Mouse (Mus musculus) forebrain, embryonic 12.5 days (tissue): ENCODE data around the gene Wdr4. TPM values are rescaled to one million over a fixed set of nuclear protein-coding genes. Genes with fewer than 3 reads are reported as not detected.

ENCODE experiments used
- ATAC-seq: fragments of 200-750 bp; cut with Nextera tagmentation; 2 replicates; pipeline ENCODE4 v1.8.0; 2017; ENCODE audit warnings: moderate TSS enrichment; ENCODE audit not compliant: low FRiP score
- H3K27ac ChIP-seq: fragments of 300-500 bp; sonication (generic); 2 replicates; pipeline ENCODE4 v1.5.1; 2016; ENCODE audit warnings: mild to moderate bottlenecking
- H3K27me3 ChIP-seq: fragments of 300-500 bp; sonication (generic); 2 replicates; pipeline ENCODE4 v1.6.1; 2016; ENCODE audit warnings: mild to moderate bottlenecking
- H3K36me3 ChIP-seq: fragments of 300-500 bp; sonication (generic); replicated peaks from 2 replicates; pipeline ENCODE4 v1.6.1; 2016; ENCODE audit warnings: mild to moderate bottlenecking
- H3K4me1 ChIP-seq: fragments of 300-500 bp; sonication (generic); 2 replicates; pipeline ENCODE4 v1.6.1; 2016
- H3K4me2 ChIP-seq: fragments of 300-500 bp; sonication (generic); 2 replicates; pipeline ENCODE4 v1.6.1; 2016; ENCODE audit warnings: mild to moderate bottlenecking, moderate library complexity
- H3K4me3 ChIP-seq: fragments of 300-500 bp; sonication (generic); replicated peaks from 2 replicates; pipeline ENCODE4 v1.5.1; 2016; ENCODE audit warnings: mild to moderate bottlenecking
- H3K9ac ChIP-seq: fragments of 300-500 bp; sonication (generic); 2 replicates; pipeline ENCODE4 v1.6.1; 2016; ENCODE audit warnings: mild to moderate bottlenecking
- H3K9me3 ChIP-seq: fragments of 300-500 bp; sonication (generic); 2 replicates; pipeline ENCODE4 v1.6.1; 2016
- WGBS: fragments of 180-500 bp; shearing (Covaris S2); methylation state at CpG from one replicate; pipeline ENCODE4 v1.1.7; 2016; 5-methylcytosine and 5-hydroxymethylcytosine counted together
- polyA plus RNA-seq: library from polyadenylated mRNA; unstranded; fragments of >200 nt; fragmentation: Nextera tagmentation; extraction: Ambion mirVana; gene quantifications from 2 replicates; pipeline ENCODE4 v1.2.1, GENCODE M21; 2016

Gene Wdr4
- polyA plus RNA-seq, 1 experiment from 2014 or later, result 43.2 TPM

- no peaks in the 10 kb centered on the region for H3K27me3 ChIP-seq
- no peak overlapping the region for H3K4me2 ChIP-seq
- H3K4me1 ChIP-seq, result no peaks in the 10 kb centered on the region
- WGBS, result 72% methylated on average over 11 of the region's 11 CpGs
- H3K27ac ChIP-seq, result no peak overlapping the region
- peaks cover 11% of the 10 kb centered on the region for H3K36me3 ChIP-seq
- no peak for ATAC-seq
- no peaks in the 10 kb centered on the region for H3K9me3 ChIP-seq
- H3K9ac ChIP-seq, result no peak overlapping the region
- H3K4me3 ChIP-seq, result no peak overlapping the region
Observed at GRCm38 (mm10) chr17:31479108-31479844, 40.5 kb downstream of the Wdr4 start.

- peaks cover 15% of the 10 kb centered on the region for H3K36me3 ChIP-seq
- no peak overlapping the region for H3K4me3 ChIP-seq
- no peak overlapping the region for H3K9ac ChIP-seq
- 84% methylated on average over 7 of the region's 7 CpGs for WGBS
- H3K4me1 ChIP-seq, result no peaks in the 10 kb centered on the region
- H3K4me2 ChIP-seq, result no peak overlapping the region
- H3K27me3 ChIP-seq, result no peaks in the 10 kb centered on the region
- no peak overlapping the region for H3K27ac ChIP-seq
- ATAC-seq, result no peak
- H3K9me3 ChIP-seq, result no peaks in the 10 kb centered on the region
Observed at GRCm38 (mm10) chr17:31478606-31479005, 41.2 kb downstream of the Wdr4 start.

GRCm38 (mm10) chr17:31474388-31474787, 45.4 kb downstream of the Wdr4 start:
- Histone ChIP-seq H3K4me2 (no peak overlapping the region), H3K4me1 (peaks cover 10% of the 10 kb centered on the region), H3K36me3 (peaks cover 54% of the 10 kb centered on the region), H3K9me3 (no peaks in the 10 kb centered on the region), H3K9ac (no peak overlapping the region), H3K27me3 (no peaks in the 10 kb centered on the region), H3K4me3 (no peak overlapping the region), H3K27ac (no peak overlapping the region)
- 84% methylated on average over 6 of the region's 6 CpGs for WGBS
- no peak for ATAC-seq

GRCm38 (mm10) chr17:31470766-31471418, 48.9 kb downstream of the Wdr4 start:
- WGBS, result 51% methylated on average over 5 of the region's 5 CpGs
- Histone ChIP-seq H3K4me2 (no peak overlapping the region), H3K36me3 (peaks cover 83% of the 10 kb centered on the region), H3K4me1 (peaks cover 10% of the 10 kb centered on the region), H3K9me3 (0 out of 2 replicates have a peak, but pooled peaks cover 5% of the 10 kb centered on the region), H3K4me3 (no peak overlapping the region), H3K27me3 (no peaks in the 10 kb centered on the region), H3K9ac (no peak overlapping the region), H3K27ac (no peak overlapping the region)
- no peak for ATAC-seq

- Histone ChIP-seq H3K4me2 (no peak overlapping the region), H3K27me3 (no peaks in the 10 kb centered on the region), H3K4me3 (no peak overlapping the region), H3K27ac (no peak overlapping the region), H3K9ac (no peak overlapping the region), H3K36me3 (peaks cover 84% of the 10 kb centered on the region), H3K4me1 (peaks cover 10% of the 10 kb centered on the region), H3K9me3 (0 out of 2 replicates have a peak, but pooled peaks cover 5% of the 10 kb centered on the region)
- 79% methylated on average over 5 of the region's 5 CpGs for WGBS
- no peak for ATAC-seq
Observed at GRCm38 (mm10) chr17:31468496-31468895, 51.3 kb downstream of the Wdr4 start.

GRCm38 (mm10) chr17:31466854-31467253, 52.9 kb downstream of the Wdr4 start:
- Histone ChIP-seq H3K9me3 (0 out of 2 replicates have a peak, but pooled peaks cover 5% of the 10 kb centered on the region), H3K27me3 (no peaks in the 10 kb centered on the region), H3K4me3 (no peak overlapping the region), H3K27ac (no peak overlapping the region), H3K4me2 (no peak overlapping the region), H3K4me1 (peaks cover 10% of the 10 kb centered on the region), H3K36me3 (peaks cover 85% of the 10 kb centered on the region), H3K9ac (no peak overlapping the region)
- no peak for ATAC-seq
- WGBS, result 93% methylated on average over 3 of the region's 3 CpGs

- WGBS, result 84% methylated on average over 2 of the region's 2 CpGs
- H3K9ac ChIP-seq, result no peak overlapping the region
- H3K27me3 ChIP-seq, result no peaks in the 10 kb centered on the region
- peaks cover 3% of the 10 kb centered on the region for H3K4me1 ChIP-seq
- no peak overlapping the region for H3K27ac ChIP-seq
- H3K36me3 ChIP-seq, result peaks cover 66% of the 10 kb centered on the region
- no peak overlapping the region for H3K4me3 ChIP-seq
- no peak for ATAC-seq
- no peak overlapping the region for H3K4me2 ChIP-seq
- 0 out of 2 replicates have a peak, but pooled peaks cover 5% of the 10 kb centered on the region for H3K9me3 ChIP-seq
Observed at GRCm38 (mm10) chr17:31462506-31462905, 57.3 kb downstream of the Wdr4 start.

- ATAC-seq, result no peak
- Histone ChIP-seq H3K36me3 (peaks cover 57% of the 10 kb centered on the region), H3K9ac (no peak overlapping the region), H3K4me1 (peaks cover 3% of the 10 kb centered on the region), H3K9me3 (no peaks in the 10 kb centered on the region), H3K4me3 (no peak overlapping the region), H3K27ac (no peak overlapping the region), H3K4me2 (no peak overlapping the region), H3K27me3 (no peaks in the 10 kb centered on the region)
- WGBS, result 76% methylated on average over 4 of the region's 4 CpGs
Observed at GRCm38 (mm10) chr17:31460416-31460815, 59.4 kb downstream of the Wdr4 start.

GRCm38 (mm10) chr17:31456723-31457567, 62.8 kb downstream of the Wdr4 start:
- H3K4me1 ChIP-seq, result peaks cover 3% of the 10 kb centered on the region
- ATAC-seq, result no peak

GRCm38 (mm10) chr17:31454056-31454455, 65.7 kb downstream of the Wdr4 start:
- Histone ChIP-seq H3K4me3 (no peak overlapping the region), H3K36me3 (peaks cover 34% of the 10 kb centered on the region), H3K9ac (no peak overlapping the region), H3K4me1 (peaks cover 10% of the 10 kb centered on the region), H3K27ac (no peak overlapping the region), H3K9me3 (no peaks in the 10 kb centered on the region), H3K4me2 (no peak overlapping the region), H3K27me3 (no peaks in the 10 kb centered on the region)
- WGBS, result 93% methylated on average over 9 of the region's 9 CpGs
- ATAC-seq, result no peak

More at GRCm38 (mm10) chr17:31456723-31457567, 62.8 kb downstream of the Wdr4 start:
- H3K4me2 ChIP-seq, result no peak overlapping the region
- peaks cover 48% of the 10 kb centered on the region for H3K36me3 ChIP-seq
- no peak overlapping the region for H3K27ac ChIP-seq
- 82% methylated on average over 18 of the region's 18 CpGs for WGBS
- no peak overlapping the region for H3K4me3 ChIP-seq
- H3K9me3 ChIP-seq, result no peaks in the 10 kb centered on the region
- H3K27me3 ChIP-seq, result no peaks in the 10 kb centered on the region
- H3K9ac ChIP-seq, result no peak overlapping the region

GRCm38 (mm10) chr17:31453476-31453875, 66.3 kb downstream of the Wdr4 start:
- Histone ChIP-seq H3K4me3 (no peak overlapping the region), H3K4me1 (peaks cover 10% of the 10 kb centered on the region), H3K36me3 (peaks cover 34% of the 10 kb centered on the region), H3K4me2 (no peak overlapping the region), H3K27me3 (no peaks in the 10 kb centered on the region), H3K9ac (no peak overlapping the region), H3K27ac (no peak overlapping the region), H3K9me3 (no peaks in the 10 kb centered on the region)
- 95% methylated on average over 3 of the region's 3 CpGs for WGBS
- no peak for ATAC-seq

- Histone ChIP-seq H3K36me3 (peaks cover 30% of the 10 kb centered on the region), H3K4me1 (peaks cover 10% of the 10 kb centered on the region), H3K9ac (no peak overlapping the region), H3K27ac (no peak overlapping the region), H3K4me3 (no peak overlapping the region), H3K9me3 (no peaks in the 10 kb centered on the region), H3K4me2 (no peak overlapping the region), H3K27me3 (no peaks in the 10 kb centered on the region)
- 89% methylated on average over 2 of the region's 2 CpGs for WGBS
- ATAC-seq, result no peak
Observed at GRCm38 (mm10) chr17:31452816-31453215, 67.0 kb downstream of the Wdr4 start.
